Mouse (Mus musculus) lung, postnatal 0 days (tissue): Measurements from ENCODE around the gene Eloa.

Source experiments
- CTCF ChIP-seq: IDR thresholded peaks from 2 replicates; pipeline ENCODE4 v1.5.1; 2016; ENCODE audit warnings: antibody characterized with exemption, mild to moderate bottlenecking
- EP300 ChIP-seq: IDR thresholded peaks from 2 replicates; pipeline ENCODE4 v1.6.1; 2016; ENCODE audit warnings: antibody characterized with exemption, mild to moderate bottlenecking, control low read depth

GRCm38 (mm10) chr4:136020743-136021548 is 617 bp downstream of the Eloa start:
- TF ChIP-seq EP300 (no peak), CTCF (no peak)
